Mouse (Mus musculus): Measurements from ENCODE around the gene Zfp768. TPM values are rescaled to one million over a fixed set of nuclear protein-coding genes. Genes with fewer than 3 reads are reported as not detected.
"Not testable (repeated sequence)": the region's sequence is repeated elsewhere in the genome, so short reads cannot be mapped to it uniquely, and the experiment has no call there.

The Zfp768 gene
- polyA plus RNA-seq (2016; fragmentation: Nextera tagmentation; extraction: Ambion mirVana) = 20.8 and 21.3 TPM in 2 replicates

GRCm38 (mm10) chr7:127345512-127346325 is at the start of gene Zfp768:
Gene Zfp768 (minus strand): TSS chr7:127345589.
- H3K9ac ChIP-seq = peak within 1 kb of the TSS; percentile 93
- H3K4me1 ChIP-seq = peaks cover 16% of the 10 kb centered on the region
- peak; percentile 95 for ATAC-seq (ENCODE audit: low FRiP score, low read depth)
- no peaks in the 10 kb centered on the region for H3K27me3 ChIP-seq (replicated peaks)
- H3K27ac ChIP-seq = peak within 1 kb of the TSS; percentile 80
- under 1% methylated on average over 76 of the region's 76 CpGs for WGBS
- H3K4me3 ChIP-seq = peak within 1 kb of the TSS; percentile 94
- H3K9me3 ChIP-seq = no peaks in the 10 kb centered on the region
- H3K36me3 ChIP-seq = peaks cover 24% of the 10 kb centered on the region
- H3K4me2 ChIP-seq (replicated peaks) = peak within 1 kb of the TSS; percentile 81

GRCm38 (mm10) chr7:127393944-127394333 is 48.5 kb upstream of the Zfp768 start:
- peak overlapping the region; percentile 42; the same call in 1 of the 2 replicates for H3K9ac ChIP-seq
- 28% methylated on average over 7 of the region's 7 CpGs for WGBS
- no peaks in the 10 kb centered on the region for H3K27me3 ChIP-seq (replicated peaks)
- H3K4me2 ChIP-seq (replicated peaks) = peak overlapping the region; percentile 85
- H3K36me3 ChIP-seq = peaks cover 10% of the 10 kb centered on the region; the same call in 1 of the 2 replicates
- H3K4me3 ChIP-seq = peak overlapping the region; percentile 57
- peaks cover 13% of the 10 kb centered on the region for H3K4me1 ChIP-seq
- no peaks in the 10 kb centered on the region for H3K9me3 ChIP-seq
- H3K27ac ChIP-seq = no peak overlapping the region
- no peak for ATAC-seq (ENCODE audit: low FRiP score, low read depth)

- peak within 1 kb of the TSS; percentile 57; the same call in 1 of the 2 replicates for H3K27ac ChIP-seq
- H3K4me2 ChIP-seq (replicated peaks) = peak within 1 kb of the TSS; percentile 85
- peak within 1 kb of the TSS; percentile 85 for H3K9ac ChIP-seq
- H3K27me3 ChIP-seq (replicated peaks) = no peaks in the 10 kb centered on the region
- peaks cover 10% of the 10 kb centered on the region; the same call in 1 of the 2 replicates for H3K36me3 ChIP-seq
- ATAC-seq (ENCODE audit: low FRiP score, low read depth) = peak; percentile 95
- 2% methylated on average over 45 of the region's 45 CpGs for WGBS
- H3K9me3 ChIP-seq = no peaks in the 10 kb centered on the region
- H3K4me1 ChIP-seq = peaks cover 13% of the 10 kb centered on the region
- H3K4me3 ChIP-seq = peak within 1 kb of the TSS; percentile 57
Measured at GRCm38 (mm10) chr7:127393157-127393943, 48.0 kb upstream of the Zfp768 start, which contains the start of gene E430018J23Rik. Gene E430018J23Rik (minus strand): TSS chr7:127393629.

DNA sequence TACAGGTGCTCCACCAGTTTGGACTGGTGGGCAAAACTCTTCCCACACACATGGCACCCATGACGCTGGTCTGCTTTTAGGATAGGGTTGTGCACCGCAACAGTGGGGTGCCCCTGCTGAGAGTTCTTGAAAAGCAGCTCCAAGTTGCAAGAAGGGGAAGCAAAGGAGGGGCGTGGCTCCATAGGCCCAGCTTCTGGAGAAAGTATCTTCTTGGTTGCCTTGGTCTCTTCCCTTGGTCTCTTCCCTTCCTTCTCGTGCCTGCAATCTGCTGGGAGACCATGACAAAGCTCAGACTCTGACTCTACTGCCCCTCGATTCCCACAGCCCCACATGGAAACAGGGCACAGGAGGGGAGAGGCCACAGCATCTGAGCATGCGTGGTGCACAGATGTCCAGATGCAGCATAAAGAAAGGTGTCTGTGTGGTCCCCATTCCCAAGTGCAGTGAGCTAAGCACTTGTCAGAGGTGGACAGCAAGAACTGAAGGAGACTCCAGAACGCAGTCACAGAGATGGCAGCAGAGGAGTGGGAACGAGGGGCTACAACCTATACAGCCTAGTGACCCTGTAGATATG is 46.9 kb upstream of the Zfp768 start:
- peak overlapping the region; percentile 57 for H3K4me3 ChIP-seq
- peak overlapping the region; percentile 85 for H3K4me2 ChIP-seq (replicated peaks)
- H3K27me3 ChIP-seq (replicated peaks) = no peaks in the 10 kb centered on the region
- ATAC-seq (ENCODE audit: low FRiP score, low read depth) = no peak
- H3K9me3 ChIP-seq = no peaks in the 10 kb centered on the region
- no peak overlapping the region for H3K27ac ChIP-seq
- peak overlapping the region; percentile 85 for H3K9ac ChIP-seq
- WGBS = 87% methylated on average over 8 of the region's 8 CpGs
- peaks cover 13% of the 10 kb centered on the region for H3K4me1 ChIP-seq
- H3K36me3 ChIP-seq = peaks cover 10% of the 10 kb centered on the region; the same call in 1 of the 2 replicates

DNA sequence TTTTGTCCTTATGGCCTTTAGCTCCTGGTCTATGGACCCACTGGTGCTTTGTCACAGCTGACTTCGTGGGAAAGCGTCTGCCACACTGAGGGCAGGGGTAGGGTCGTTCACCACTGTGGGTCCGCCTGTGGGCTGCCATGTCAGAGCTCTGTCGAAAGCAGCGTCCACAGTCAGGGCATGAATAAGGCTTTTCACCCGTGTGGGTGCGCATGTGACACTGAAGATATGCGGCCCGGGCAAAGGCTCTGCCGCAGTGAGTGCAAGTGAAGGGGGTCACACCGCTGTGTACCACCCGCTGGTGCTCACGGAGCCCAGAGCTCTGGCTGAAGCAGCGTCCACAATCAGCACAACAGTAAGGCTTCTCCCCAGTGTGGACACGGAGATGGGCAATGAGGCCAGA is 46.1 kb upstream of the Zfp768 start:
- no peak overlapping the region for H3K4me3 ChIP-seq
- peaks cover 10% of the 10 kb centered on the region; the same call in 1 of the 2 replicates for H3K36me3 ChIP-seq
- no peak overlapping the region for H3K9ac ChIP-seq
- H3K27ac ChIP-seq = no peak overlapping the region
- no peaks in the 10 kb centered on the region for H3K9me3 ChIP-seq
- H3K4me2 ChIP-seq (replicated peaks) = no peak overlapping the region
- H3K27me3 ChIP-seq (replicated peaks) = no peaks in the 10 kb centered on the region
- no peak for ATAC-seq (ENCODE audit: low FRiP score, low read depth)
- H3K4me1 ChIP-seq = peaks cover 13% of the 10 kb centered on the region
- 96% methylated on average over 16 of the region's 16 CpGs for WGBS

DNA sequence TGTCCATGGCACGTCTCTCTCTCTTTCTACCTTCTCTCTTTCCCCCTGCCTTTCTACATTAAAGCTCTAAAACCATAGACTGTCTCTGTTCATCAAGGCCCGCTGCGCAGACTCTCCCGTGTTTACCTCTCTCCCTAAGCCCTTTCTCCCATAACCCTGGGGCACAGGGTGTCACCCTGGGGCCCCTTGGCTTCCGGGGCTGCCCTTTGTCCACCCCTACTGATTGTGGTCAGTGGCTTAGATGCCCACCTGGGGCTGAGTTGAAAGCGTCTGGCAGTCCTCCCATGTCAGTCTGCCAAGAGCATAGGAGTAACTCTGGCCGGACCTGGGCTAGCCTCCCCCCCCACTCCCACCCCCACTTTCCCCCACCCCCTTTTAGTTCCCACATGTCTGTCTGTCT is 44.9 kb upstream of the Zfp768 start:
- H3K9ac ChIP-seq = no peak overlapping the region
- H3K36me3 ChIP-seq = peaks cover 10% of the 10 kb centered on the region; the same call in 1 of the 2 replicates
- WGBS = 81% methylated on average over 7 of the region's 7 CpGs
- H3K4me3 ChIP-seq = no peak overlapping the region
- no peak overlapping the region for H3K27ac ChIP-seq
- no peaks in the 10 kb centered on the region for H3K9me3 ChIP-seq
- H3K27me3 ChIP-seq (replicated peaks) = no peaks in the 10 kb centered on the region
- H3K4me2 ChIP-seq (replicated peaks) = no peak overlapping the region
- ATAC-seq (ENCODE audit: low FRiP score, low read depth) = no peak
- peaks cover 16% of the 10 kb centered on the region for H3K4me1 ChIP-seq

DNA sequence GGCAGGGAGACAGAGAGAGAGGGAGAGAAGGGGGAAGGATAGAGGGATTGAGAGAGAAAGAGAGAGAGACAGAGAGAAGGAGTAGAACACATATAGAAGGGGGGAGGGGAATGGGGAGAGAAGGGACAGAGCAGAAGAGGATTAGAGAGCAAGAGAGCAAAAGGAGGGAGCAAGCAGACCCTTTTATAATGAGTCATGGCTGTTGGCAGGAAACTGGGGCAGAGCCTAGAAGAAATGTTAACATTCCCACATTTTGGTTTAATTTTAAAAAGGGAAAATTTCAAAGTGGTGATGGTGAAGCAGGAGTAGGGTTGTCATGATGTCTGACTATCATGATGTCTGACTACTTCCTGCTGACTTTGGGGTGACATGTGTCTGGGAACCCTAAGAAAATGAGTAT is 42.8 kb upstream of the Zfp768 start:
- not testable (repeated sequence) for H3K4me2 ChIP-seq (replicated peaks); H3K9me3 ChIP-seq; H3K27ac ChIP-seq; H3K27me3 ChIP-seq (replicated peaks); ATAC-seq (ENCODE audit: low FRiP score, low read depth); H3K4me3 ChIP-seq; H3K9ac ChIP-seq
- H3K4me1 ChIP-seq = peaks cover 13% of the 10 kb centered on the region
- H3K36me3 ChIP-seq = peaks cover 22% of the 10 kb centered on the region

DNA sequence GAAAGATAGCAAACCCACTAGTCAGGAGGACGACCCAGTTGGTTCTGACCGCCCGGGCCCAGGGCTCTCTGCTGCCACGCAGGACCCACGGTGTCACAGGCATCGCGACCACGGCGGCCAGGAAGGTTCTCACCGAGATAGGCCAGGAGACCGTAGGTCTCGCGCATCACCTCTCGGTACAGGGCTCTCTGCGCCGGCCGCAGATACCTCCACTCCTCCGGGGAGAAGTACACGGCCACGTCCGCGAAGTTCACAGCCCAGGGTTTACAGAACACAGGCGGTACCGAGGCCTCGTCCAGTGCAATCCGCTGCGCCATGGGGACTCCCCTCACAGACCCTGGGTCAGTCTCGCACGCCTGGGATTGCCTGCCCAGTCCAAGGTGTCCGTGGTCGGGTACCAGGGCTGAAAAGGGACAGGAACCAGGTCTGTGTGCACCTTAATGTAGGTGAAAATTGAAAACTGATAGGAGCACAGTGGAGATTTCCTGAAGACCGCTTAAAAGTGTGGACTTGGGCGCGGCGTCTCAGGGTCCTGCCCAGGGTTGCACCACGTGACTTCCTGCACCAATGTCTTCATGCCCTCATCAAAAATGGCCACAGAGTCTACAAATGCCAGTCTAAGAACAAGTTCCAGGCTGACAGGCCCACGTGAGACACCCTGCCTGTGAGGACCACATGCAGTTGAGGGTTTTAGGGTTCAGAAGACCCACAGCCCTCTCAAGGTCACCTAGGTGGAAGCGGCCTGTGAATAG is 41.4 kb upstream of the Zfp768 start, which contains the start of gene 9130019O22Rik:
Gene 9130019O22Rik, minus strand, starts transcription at position 526 of the 752 bp plus-strand sequence.
- 16% methylated on average over 38 of the region's 38 CpGs for WGBS

DNA sequence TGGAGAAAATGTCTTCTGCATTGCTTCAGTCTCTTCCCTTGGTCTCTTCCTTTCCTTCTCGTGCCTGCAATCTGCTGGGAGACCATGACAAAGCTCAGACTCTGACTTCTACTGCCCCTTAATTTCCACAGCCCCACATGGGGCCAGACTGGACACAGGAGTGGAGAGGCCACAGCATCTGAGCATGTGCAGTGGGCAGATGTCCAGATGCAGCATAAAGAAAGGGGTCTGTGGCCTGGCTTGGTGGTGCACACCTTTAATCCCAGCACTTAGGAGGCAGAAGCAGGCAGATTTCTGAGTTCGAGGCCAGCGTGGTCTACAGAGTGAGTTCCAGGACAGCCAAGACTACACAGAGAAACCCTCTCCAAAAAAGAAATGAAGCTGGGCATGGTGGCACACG is 40.2 kb upstream of the Zfp768 start:
- not testable (repeated sequence) for H3K9me3 ChIP-seq; H3K27ac ChIP-seq; H3K9ac ChIP-seq; ATAC-seq (ENCODE audit: low FRiP score, low read depth); H3K4me2 ChIP-seq (replicated peaks); H3K27me3 ChIP-seq (replicated peaks); H3K4me3 ChIP-seq; H3K4me1 ChIP-seq
- WGBS = 92% methylated on average over 4 of the region's 4 CpGs
- H3K36me3 ChIP-seq = peaks cover 18% of the 10 kb centered on the region

More for the DNA sequence above, 41.4 kb upstream of the Zfp768 start, which contains the start of gene 9130019O22Rik:
- ATAC-seq (ENCODE audit: low FRiP score, low read depth) = peak; percentile 81
- Histone ChIP-seq H3K9me3 (no peaks in the 10 kb centered on the region), H3K27me3 (replicated peaks) (no peaks in the 10 kb centered on the region), H3K36me3 (peaks cover 23% of the 10 kb centered on the region), H3K4me3 (peak within 1 kb of the TSS; percentile 50), H3K27ac (no peak within 1 kb of the TSS), H3K9ac (peak within 1 kb of the TSS; percentile 59), H3K4me2 (replicated peaks) (peak within 1 kb of the TSS; percentile 68), H3K4me1 (peaks cover 3% of the 10 kb centered on the region; the same call in 1 of the 2 replicates)

GRCm38 (mm10) chr7:127378310-127378921 is 33.0 kb upstream of the Zfp768 start:
- Histone ChIP-seq H3K4me2 (replicated peaks) (no peak overlapping the region), H3K4me3 (no peak overlapping the region), H3K27ac (no peak overlapping the region), H3K9me3 (no peaks in the 10 kb centered on the region), H3K9ac (no peak overlapping the region), H3K4me1 (no peaks in the 10 kb centered on the region), H3K27me3 (replicated peaks) (no peaks in the 10 kb centered on the region), H3K36me3 (peaks cover 15% of the 10 kb centered on the region)
- ATAC-seq (ENCODE audit: low FRiP score, low read depth) = no peak
- WGBS = 73% methylated on average over 6 of the region's 6 CpGs
